Mouse (Mus musculus): ENCODE measurements at regions not wholly inside any gene's neighbourhood (a gene's known extent, or its start where the extent isn't known, plus 50 kb on each side); places are given as distances from the start of the nearest gene placed in this dataset.

DNA sequence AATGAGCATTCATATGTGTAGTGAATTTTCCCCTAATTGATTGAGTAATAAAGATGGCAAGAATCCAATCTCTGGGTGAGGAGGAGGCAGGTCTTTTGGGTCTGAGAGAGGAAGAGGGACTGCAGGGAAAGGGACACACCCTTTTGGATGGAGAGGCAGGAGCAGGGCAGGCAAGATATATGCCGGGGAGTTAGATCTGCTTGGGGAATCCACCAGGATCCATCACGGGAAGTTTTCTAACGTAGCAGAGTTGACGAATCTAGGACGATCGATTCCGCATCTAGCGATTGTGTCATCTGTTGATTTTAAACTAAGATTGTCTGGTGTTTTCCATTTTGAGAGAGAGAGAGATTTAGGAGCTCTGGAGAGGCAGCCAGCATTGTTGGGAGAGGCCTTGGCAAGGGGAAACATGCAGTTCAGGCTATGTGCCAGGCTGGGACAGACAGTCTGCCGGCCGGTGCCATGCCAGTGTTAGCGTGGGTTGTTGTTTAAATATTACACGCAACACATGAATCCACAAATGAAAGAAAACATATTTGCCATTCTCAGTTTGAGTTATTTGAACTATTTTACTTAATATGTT, 1843.6 kb downstream of the 9330182O14Rik start:
- TF ChIP-seq CTCF (IDR thresholded peaks at IDR 0.05; ENCODE audit: extremely low read depth, insufficient read depth, insufficient read length, insufficient replicate concordance) (no peak), POLR2A (IDR thresholded peaks at IDR 0.05; ENCODE audit: low read depth, low read length) (no peak)
